Mouse (Mus musculus): ENCODE data around the gene Btbd9. TPM values are rescaled to one million over a fixed set of nuclear protein-coding genes. Genes with fewer than 3 reads are reported as not detected.

Gene Btbd9
- 48.2 and 52.0 TPM in 2 replicates for polyA plus RNA-seq (2012; rRNA removed)

GRCm38 (mm10) chr17:30575941-30576773 lies at the start of gene Btbd9:
Gene Btbd9 (minus strand): TSS chr17:30576488.

GRCm38 (mm10) chr17:30624132-30624531 lies 47.8 kb upstream of the Btbd9 start, which contains the start of gene Dnah8:
Gene Dnah8 (plus strand): TSS chr17:30624354.

Other genes with a start within 250 kb of the Btbd9 start
- gene Dnah8, start 47.9 kb upstream of the Btbd9 start, polyA plus RNA-seq (2012; rRNA removed) = 1.6 TPM in 2 replicates
- 86.8 and 97.3 TPM in 2 replicates for gene Glo1, start 50.4 kb upstream of the Btbd9 start, polyA plus RNA-seq (2012; rRNA removed)

Data from central nervous system, embryonic 18 days (tissue).